Mouse (Mus musculus): ENCODE measurements around the gene Tsen54.
"Not testable (repeated sequence)": the region's sequence is repeated elsewhere in the genome, so short reads cannot be mapped to it uniquely, and the experiment has no call there.

Tsen54 gene

DNA sequence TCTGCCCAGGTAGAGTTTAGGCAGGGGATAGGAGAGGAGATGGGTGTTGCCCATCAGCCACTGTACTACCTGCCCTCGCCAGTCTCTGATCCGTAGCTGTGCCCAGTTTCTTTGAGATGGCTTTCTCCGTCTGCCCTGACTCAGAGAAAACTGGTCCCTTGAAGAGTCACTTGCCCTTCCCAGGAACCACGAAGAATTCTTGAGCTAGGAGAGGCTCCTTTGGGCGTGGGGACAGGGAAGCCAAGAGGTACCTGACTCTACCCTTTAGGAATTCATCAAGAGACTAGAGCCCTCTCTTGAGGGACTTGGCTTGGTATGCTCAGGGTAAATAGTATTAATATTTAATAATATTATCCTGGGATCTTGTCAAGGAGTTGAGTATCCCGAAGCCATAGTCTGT is 13.1 kb downstream of the Tsen54 start:
- in situ Hi-C loops (cut with MboI), result no loop called here

DNA sequence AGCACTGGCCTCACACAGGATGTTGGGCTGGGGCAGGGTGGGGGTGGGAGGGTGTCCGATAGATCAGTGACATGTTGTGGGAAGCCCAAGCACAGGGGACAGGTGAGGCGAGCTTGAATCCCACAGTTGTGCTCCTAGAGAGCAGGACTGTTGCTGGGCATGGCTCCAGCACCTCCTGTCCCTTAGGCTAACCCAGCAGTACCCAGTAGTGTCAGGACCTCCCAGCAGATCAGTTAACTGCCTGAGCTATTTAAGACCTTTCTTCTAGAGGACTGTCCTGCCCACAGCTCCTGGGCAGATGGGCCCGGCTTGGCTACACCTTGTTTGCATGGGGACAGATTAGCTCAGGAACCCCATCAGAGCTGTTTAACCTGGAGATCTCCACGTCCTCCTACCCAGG is 14.5 kb downstream of the Tsen54 start:
- in situ Hi-C loops (cut with MboI), result no loop called here

DNA sequence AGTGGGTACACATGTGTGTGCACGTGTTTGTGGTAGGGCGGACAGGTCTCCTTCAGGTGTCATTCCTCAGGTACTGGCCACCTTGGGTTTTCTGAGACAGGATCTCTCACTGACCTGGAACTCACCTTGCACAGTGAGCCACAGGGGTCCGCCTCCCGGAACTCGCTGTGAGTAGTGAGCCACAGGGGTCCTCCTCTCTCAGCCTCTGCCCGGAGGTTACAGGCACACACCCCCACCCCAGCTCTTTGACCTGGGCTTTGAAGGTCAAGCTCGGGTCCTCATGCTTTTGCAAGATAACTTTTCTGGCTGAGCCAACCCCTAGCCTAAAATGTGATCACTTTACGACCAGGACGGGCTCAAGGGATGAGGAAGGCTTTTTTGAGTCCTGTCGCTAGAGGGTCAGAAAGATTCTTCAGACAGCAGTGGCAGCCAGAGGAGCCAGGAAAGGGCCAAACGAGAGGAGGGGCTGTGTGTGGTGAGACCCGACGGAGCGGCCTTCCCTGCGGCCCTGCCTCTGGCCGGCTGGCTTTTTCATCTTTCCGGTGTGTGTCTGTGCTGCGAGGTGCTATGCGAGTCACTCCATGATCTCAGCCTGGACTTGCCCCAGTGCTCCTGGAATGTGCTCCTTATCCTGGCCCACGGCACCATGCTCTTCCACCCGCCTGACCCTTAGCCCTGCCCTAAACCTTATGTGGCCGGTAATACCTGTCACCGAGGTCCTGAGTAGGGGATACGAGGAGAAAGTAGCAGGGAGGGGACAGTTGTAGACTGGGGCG is 16.2 kb downstream of the Tsen54 start:
- in situ Hi-C loops (cut with MboI), result no loop called here

DNA sequence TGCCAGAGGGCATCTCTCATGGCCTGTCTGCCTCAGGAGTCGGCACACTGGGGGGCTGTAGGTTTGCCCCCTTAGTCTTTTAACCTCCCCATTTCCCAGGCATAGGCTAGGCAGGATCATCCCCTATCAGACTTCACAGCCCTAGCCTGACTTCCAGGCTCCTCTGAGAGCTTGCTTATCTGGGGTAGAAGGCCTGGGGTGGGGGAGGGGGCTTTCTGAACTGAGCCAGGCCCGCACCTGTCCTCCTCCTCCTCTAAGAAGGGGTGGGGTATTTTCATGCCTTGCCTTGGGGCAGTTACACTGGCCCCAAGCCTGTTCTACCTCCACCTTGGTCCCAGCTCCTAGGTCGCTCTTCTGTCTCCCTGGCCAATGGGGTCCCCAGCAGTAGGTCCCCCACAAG is 17.0 kb downstream of the Tsen54 start:
- in situ Hi-C loops (cut with MboI), result no loop called here

DNA sequence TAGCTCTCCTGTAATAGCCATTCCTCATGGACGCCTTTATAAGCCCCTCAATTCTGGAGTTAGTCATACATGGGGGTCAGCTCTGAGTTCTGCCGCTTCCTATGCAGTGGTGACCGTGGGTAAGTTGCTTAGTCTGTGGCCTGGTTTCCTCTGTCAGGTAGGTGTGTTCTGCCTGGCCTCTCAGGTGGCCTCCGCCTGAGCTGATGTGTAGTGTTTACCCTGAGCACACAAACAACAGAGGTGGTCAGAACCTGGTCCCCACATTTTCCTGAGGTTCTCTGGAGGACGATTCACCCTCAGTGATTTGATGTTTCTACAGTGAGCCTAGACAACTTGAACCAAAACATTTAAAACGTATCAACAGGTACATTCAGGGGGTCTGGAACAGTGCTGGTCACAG is 17.5 kb downstream of the Tsen54 start:
- in situ Hi-C loops (cut with MboI), result no loop called here

DNA sequence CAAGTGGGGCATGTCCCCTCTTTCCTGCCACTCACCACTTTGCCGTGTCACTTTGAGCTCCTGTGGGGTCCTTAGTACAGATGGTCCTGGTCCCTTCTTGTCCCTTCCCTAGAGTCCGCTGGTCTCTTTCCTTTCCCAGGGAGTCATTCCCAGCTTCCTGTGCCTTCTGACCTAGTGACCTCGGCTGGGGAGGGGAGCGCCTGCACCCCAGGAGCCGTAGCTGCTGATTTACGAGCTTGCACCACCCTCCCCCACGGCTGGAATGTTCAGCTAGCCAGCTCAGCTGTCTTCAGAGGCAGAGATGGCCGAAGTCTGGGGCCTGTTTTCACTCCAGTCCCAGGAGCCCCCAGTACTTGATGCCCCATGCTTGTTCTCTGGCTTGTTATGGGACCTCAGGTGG is 18.0 kb downstream of the Tsen54 start:
- in situ Hi-C loops (cut with MboI), result no loop called here

DNA sequence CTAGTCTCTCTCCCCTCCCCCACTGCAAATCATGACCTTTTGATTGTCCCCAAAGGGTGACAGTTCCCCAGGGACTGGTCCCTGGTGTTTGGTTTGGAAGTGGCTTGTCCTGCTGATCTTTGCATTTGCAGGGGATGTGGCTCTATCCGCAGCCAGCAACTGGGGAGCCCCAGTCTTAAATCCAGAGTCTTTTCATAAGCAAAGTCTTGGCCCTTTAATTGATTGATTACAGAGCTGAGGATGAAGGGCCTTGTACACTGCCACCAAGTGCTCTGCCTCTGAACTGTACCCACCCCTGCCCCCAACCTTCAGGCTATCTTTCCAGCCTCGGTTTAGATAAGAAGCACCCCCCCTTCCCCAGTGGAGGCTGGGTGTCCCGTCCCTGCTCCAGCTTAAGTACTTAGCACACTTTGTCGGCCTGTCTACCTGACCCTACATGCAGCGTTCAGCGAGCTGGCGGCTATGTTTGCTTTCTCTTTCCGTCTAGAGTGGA is 18.5 kb downstream of the Tsen54 start:
- in situ Hi-C loops (cut with MboI), result no loop called here

DNA sequence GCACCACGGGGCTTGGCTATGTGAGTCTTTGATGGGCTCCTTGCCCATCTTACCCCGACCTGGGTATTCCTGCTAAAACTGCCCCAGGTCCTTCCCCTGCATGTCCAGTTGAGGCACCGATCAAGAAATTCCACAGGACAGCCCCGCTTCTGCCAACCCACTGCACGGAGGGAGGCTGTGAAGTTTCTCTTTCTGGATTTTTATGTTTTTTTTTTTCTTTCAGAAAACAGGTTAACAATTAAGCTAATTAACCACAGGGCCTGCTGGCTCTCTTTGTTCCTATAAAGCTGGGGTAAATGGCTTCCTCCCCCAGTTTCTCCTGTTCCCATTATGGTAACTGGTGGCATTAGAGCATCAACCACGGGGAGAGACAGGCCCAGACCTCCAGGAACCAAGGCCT is 19.5 kb downstream of the Tsen54 start:
- in situ Hi-C loops (cut with MboI), result no loop called here

DNA sequence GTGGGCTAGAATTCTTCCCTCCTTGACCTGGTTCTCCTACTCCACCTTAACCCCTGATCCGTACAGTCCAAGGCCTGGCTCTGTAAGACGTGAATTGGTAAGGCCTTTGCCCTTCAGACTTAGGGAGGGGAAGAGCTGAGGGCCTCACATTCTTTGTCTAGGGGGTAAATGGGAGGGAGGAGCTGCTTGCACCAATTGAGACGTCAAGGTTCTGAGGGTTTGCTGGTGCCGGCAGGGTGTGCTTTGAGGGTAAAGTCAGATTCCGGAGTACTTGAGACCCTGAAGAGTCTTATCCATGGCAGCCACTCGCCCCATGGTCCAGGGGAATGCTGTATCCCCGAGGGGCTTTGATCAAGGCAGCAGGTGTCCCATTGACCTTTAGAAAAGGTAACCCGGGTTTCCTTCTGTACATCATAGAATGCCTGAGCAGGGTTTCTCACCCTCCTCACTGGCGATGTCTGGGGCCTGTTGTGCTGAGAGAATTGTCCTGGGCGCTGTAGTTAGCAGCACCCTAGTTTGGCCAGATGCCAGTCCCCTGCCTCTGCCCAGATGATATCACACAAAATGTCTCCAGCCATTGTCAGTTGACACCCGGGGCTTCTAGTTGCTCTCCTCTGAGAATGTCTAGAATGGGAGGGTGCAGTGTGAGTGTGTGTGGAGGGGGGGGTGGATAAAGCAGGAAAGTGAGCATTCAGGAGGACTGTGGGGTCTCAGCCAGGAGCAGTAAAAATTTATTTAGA is 22.3 kb downstream of the Tsen54 start:
- in situ Hi-C loops (cut with MboI), result no loop called here

DNA sequence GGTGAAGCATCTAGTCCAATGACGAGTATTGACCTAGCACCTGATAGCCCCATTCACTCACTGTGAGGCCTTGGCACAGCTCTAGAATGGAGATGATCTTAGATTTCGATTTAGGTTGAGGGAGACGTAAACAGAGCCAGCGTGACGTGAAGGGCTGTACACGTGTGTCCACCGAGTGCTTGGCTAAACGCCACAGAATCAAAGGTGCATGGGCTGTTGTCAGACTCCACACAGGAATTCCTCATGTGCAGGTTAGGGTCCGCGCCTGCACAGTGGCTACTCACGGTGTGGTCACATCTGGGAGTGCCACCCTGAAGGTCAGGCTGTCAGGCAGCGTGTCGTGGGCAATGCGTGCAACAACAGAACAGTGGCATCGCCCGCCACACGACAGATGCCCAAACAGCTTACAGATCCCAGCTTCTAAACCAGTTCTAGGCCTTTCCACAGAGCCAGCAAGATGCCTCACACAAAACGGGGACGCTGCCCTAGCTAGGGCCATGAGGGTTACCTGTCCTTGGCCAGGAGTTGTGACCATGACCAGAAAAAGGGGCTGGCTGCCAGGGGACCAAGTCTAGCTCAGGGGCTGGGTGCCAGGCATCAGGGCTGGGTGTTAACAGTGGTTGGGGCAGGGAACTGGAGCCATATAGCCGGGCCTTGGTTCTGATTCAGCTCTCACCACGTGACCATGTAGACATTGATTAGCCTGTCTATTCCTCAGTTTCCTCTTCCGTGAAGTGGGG is 23.3 kb downstream of the Tsen54 start:
- in situ Hi-C loops (cut with MboI), result no loop called here

DNA sequence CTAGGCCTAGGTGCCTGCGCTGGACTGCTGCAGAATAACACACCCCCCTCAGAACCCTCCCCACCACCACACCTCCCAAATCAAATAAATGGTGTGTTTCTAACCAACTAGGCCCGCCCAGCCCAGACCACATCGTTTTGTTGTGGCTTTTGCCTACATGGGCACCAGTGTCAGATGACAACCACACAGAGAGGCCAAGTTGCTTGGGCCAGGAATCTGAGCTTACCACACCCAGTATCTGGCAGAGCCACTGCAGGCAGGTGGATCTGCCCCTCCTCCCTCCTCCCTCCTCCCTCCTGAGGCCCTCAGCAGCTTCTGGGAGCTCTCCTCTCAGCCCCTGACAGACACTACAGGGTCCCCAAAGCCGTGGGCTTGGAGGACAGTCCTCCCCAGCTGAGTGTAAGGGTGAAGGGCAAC is 24.4 kb downstream of the Tsen54 start:
- in situ Hi-C loops (cut with MboI), result no loop called here

DNA sequence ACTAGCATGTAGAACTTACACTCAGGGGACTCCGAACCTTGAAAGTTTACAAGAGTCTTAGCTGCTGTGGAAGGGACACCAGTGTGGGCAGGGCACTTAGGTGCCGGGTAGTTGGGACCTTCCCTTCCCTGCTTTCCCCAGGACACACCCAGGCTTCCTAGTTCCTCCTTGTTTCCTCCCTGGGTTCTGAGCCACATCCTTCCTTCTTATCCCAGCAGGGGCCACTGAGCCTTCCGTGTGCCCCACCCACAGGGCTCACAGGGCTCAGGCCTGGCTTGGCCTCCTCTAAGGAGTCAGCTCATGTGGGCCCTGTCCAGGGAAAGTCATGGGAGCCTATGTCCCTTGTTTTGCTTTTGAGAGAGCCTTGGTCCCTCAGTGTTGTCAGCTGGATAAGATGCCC is 25.2 kb downstream of the Tsen54 start:
- in situ Hi-C loops (cut with MboI), result no loop called here

DNA sequence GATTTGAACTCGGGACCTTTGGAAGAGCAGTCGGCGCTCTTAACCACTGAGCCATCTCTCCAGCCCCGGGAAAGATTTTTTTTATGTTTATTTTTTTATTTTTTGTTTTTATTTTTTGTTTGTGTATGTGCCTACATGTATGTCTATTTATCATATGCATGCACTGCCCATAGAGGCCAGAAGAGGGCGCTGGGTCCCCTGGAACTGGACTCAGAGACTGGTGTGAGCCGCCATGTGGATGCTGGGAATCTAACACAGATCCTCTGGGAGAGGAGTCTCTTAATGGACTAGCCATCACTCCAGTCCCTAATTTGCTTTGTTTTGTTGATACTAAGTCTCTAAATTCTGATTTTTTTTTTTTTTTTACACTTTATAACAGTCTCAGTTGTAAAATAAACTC is 26.5 kb downstream of the Tsen54 start:
- in situ Hi-C loops (cut with MboI), result no loop called here

DNA sequence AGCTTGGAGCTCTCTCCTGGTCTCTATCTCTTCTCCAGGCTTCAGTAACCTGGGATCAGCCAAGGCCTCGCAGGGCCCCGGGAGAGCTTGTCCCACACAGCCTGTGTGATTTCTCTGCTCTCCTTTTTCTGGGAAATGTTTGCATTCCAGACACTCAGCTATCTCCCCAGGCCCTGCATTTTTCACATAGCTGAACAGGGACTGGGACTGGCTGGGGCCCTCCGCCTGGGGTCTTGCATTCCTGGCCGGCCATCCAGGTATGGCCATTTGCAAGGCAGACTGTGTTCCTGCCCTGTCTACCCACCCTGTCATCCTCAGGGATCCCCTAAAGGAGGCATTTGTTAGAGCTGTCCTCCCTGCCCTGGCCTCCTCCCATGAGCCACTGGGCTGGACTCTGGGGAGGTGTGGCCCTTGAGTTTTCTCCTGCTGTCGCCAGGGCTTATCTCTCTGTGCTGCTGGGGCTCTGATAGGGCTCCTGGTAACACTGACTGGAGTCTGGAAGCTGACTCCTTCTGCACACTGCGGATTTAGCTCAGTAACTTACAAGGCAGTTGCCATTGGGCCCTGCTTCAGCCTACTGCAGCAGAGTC is 27.5 kb downstream of the Tsen54 start:
- in situ Hi-C loops (cut with MboI), result no loop called here

DNA sequence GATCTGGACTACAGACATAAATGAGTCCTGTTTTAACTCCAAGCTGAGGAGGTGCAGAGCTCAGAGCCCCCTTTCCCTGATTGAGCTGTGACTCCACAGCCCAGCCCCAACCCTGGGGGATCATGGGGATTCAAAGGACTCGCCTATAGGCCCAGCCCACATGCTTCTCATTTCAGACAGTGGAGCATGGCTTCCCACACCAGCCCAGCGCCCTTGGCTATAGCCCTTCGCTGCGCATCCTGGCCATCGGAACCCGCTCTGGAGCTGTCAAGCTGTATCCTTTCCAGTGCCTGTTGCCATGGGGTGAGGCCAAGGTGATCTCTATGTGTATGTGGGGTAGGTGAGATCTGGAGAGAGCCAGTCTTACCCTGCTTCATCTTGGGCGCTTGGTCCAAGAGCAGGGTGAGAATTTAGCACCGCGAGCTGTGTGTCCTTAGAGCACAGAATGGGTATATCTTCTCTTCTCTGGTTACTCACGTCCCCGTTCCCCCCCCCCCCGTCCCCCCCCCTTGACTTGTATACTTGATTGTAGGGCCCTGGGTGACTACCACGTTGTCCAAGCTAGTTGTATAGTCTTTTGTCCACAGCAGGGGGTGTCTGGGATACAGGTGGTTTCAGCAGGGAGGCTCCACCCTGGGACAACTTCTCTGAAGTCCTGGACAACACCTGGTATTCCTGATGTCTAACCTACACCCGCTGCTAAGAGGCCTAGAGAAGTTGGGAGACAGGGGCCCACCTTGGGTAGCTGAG is 28.8 kb downstream of the Tsen54 start:
- in situ Hi-C loops (cut with MboI), result no loop called here

DNA sequence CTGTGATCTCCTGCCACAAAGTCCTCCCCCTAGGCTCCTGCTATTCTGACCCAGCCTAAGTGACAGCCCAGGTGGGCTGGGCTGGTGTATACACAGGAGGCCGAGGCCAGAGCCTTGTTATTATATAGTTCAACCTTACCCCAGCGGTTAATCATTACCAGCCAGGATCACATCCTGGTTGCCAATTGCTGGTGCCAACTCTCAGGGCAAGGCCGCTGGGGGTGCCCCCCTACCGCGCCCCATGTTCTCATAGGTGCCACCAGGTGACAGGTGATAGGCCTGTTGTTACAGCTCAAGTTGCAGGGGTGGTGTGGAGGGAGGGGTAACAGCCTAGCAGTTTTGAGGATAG is 29.3 kb downstream of the Tsen54 start:
- in situ Hi-C loops (cut with MboI), result no loop called here

DNA sequence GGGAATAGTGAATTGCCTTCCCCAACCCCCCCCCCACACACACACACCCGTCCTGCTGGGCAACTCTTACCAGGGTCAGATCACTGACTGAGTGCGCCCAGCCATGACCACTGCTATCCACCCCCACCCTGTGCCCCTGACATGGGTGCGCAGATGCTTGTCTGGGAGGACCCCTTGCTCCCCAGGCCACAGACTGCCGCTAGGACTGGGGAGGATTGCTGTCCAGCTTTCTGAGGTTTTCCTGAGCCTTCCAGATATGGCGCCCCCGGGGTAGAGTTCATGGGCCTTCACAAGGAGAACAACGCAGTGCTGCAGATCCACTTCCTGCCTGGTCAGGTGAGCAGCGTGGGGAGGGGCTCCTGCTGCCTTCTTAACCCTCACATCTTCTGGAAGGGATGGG is 29.7 kb downstream of the Tsen54 start:
- in situ Hi-C loops (cut with MboI), result no loop called here

DNA sequence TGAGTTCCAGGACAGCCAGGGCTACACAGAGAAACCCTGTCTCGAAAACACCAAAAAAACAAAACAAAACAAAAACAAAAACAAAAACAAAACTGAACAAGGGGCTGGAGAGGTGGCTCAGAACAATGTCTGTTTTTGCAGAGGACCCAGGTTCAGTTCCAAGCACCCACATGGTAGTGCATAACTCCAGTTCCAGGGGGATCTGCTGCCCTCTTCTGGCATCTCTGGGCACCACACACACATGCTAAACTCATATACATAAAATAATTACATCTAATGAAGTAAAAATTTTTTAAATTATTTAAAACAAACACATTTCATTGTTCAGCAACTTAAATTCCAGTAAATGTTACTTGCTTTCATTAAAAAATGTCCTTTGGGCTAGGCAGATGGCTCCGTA is 31.3 kb downstream of the Tsen54 start:
- in situ Hi-C loops (cut with MboI), result no loop called here

DNA sequence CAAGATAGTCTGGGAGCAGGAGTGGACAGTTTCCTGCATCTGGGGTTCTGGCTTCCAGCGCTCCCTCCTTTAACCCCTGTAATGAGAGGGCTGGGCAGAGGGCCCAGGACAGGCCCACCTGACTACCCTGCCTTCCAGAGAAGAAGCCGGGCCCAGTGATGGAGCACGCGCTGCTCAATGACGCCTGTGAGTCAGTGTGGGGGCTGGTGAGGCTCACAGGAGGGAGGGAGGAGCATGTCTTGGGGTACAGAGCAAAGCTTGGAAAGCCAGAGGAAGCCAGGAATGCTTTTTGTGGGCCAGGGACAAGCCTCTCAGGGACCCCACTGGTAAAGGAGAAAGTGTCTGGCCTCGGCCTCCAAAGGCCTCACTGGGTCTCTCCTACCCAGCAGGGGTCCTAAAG is 40.1 kb downstream of the Tsen54 start:
- in situ Hi-C loops (cut with MboI), result no loop called here

DNA sequence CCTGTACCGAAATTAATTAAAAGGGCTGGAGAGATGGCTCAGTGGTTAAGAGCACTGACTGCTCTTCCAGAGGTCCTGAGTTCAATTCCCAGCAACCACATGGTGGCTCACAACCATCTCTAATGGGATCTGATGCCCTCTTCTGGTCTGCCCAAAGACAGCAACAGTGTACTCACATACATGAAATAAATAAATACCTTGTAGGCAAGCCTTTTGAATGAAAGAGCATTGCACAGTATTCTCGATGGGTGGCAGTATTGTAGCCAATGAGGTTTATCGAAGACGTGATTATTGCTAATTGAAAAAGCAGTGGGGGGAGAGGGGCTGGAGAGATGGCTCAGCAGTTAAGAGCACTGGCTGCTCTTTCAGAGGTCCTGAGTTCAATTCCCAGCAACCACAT is 42.6 kb downstream of the Tsen54 start:
- in situ Hi-C loops (cut with MboI), result not testable (repeated sequence)

DNA sequence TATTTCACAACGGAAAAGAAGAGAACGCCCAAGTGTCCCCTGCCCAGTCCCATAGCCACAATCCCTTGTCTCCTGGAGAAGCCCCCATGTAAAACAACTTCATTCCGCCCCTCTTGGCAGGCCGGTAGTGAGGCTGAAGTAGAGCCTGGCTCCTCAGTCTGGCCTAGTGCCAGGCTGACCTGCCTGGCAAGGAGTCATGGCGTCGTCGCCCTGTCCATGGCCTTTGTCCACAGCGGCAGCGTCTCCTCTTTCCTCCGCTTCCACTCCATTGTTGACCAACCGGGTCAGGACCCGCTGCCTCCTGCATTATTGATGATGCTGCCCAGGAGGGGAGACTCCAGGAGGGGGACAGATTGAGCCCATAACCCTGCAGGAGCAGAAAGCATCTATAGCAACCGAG is 43.4 kb downstream of the Tsen54 start:
- in situ Hi-C loops (cut with MboI), result no loop called here

DNA sequence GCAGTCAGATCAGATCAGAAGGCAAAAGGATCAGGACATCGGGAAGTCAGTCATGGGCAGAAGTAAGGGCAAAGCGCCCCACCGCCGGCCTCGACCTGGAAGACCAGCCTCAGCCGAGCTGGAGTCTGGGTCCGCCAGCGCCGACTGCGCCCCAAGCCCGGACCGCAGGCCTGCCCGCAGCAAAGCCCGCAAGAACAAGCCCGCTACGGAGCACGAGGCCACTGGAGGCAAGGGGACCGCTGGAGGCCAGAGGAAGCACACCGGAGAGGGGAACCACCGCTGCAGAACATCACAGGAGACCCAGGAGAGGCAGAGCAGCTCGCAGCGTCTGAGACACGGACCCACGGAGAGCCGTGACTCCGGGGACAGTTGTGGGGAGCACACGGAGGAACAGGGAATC is 43.8 kb downstream of the Tsen54 start, which contains the start of gene Myo15b:
Myo15b (plus strand) TSS at position 53 of the 400 bp plus-strand sequence.
- in situ Hi-C loops (cut with MboI), result no loop called here
